Mouse (Mus musculus) CD4-positive naive resting alpha-beta T cell, adult 57 days (primary cell): Measurements from ENCODE around the gene 4930513O06Rik. TPM values are rescaled to one million over a fixed set of nuclear protein-coding genes. Genes with fewer than 3 reads are reported as not detected.

ENCODE experiments used
- total RNA-seq: library from RNA; stranded (reverse); gene quantifications from one replicate; pipeline ENCODE4 v1.2.4, GENCODE M21; 2023

The 4930513O06Rik gene
- total RNA-seq = not detected

GRCm38 (mm10) chrX:139085943-139086342 is at the start of gene 4930513O06Rik:
Gene 4930513O06Rik (plus strand): TSS chrX:139086243.

GRCm38 (mm10) chrX:139085077-139085476 is 966 bp upstream of the 4930513O06Rik start, which contains the start of gene Serpina7:
Gene Serpina7 (minus strand): TSS chrX:139085236.

Other genes starting within 250 kb of the 4930513O06Rik start
- not detected for gene Nrk, start 171.8 kb upstream of the 4930513O06Rik start, total RNA-seq
- gene Serpina7, start 1.0 kb upstream of the 4930513O06Rik start, total RNA-seq = not detected
- not detected for gene 4933428M09Rik, start 93.0 kb downstream of the 4930513O06Rik start, total RNA-seq
- gene Mum1l1, start 123.8 kb downstream of the 4930513O06Rik start, total RNA-seq = not detected
- gene Trap1a, start 247.4 kb downstream of the 4930513O06Rik start, total RNA-seq = not detected